Mouse (Mus musculus): ENCODE data around the gene Slc1a1.

DNA sequence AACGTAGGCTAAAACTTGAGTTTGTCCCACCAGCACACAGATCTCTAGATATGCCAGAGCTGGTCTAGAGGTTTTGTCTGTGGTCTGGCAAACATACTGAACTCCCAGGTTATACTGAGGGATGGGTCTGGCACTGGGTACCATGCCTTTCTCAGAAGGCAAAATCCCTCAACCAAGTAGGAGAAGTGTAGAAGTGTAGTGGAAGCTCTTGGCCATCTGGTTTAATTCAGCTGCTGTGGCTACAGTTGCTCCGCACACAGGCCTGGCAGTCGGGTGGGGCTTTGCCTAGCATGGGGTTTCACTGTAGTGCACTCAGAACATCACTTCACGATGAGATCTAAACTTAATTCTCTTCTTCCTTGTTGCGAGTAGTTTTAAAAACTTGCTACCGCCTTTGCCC, 28.6 kb upstream of the Slc1a1 start:
- TF ChIP-seq CTCF (IDR thresholded peaks at IDR 0.05; ENCODE audit: borderline replicate concordance, insufficient read depth, low read length) (no peak), POLR2A (IDR thresholded peaks at IDR 0.05; ENCODE audit: low read depth, low read length) (no peak)
